Mouse (Mus musculus) intestine, embryonic 16.5 days (tissue): Measurements from ENCODE around the gene Wasf2. TPM values are rescaled to one million over a fixed set of nuclear protein-coding genes. Genes with fewer than 3 reads are reported as not detected.

ENCODE experiments used
- ATAC-seq: fragments of 200-750 bp; cut with Nextera tagmentation; 2 replicates; pipeline ENCODE4 v1.8.0; 2017; ENCODE audit warnings: moderate TSS enrichment, moderate library complexity
- H3K27ac ChIP-seq: fragments of 300-500 bp; sonication (generic); 2 replicates; pipeline ENCODE4 v1.5.1; 2014; ENCODE audit warnings: mild to moderate bottlenecking, low read length
- H3K27me3 ChIP-seq: fragments of 300-500 bp; sonication (generic); replicated peaks from 2 replicates; pipeline ENCODE4 v1.6.1; 2014; ENCODE audit warnings: low read length, control low read depth, mixed read lengths; ENCODE audit not compliant: control insufficient read depth, insufficient read depth
- H3K36me3 ChIP-seq: fragments of 300-500 bp; sonication (generic); 2 replicates; pipeline ENCODE4 v1.6.1; 2014; ENCODE audit warnings: low read length, control low read depth; ENCODE audit not compliant: control insufficient read depth, insufficient read depth
- H3K4me1 ChIP-seq: fragments of 300-500 bp; sonication (generic); 2 replicates; pipeline ENCODE4 v1.6.1; 2014; ENCODE audit warnings: low read length, control low read depth, mixed read lengths; ENCODE audit not compliant: control insufficient read depth, insufficient read depth
- H3K4me2 ChIP-seq: fragments of 300-500 bp; sonication (generic); 2 replicates; pipeline ENCODE4 v1.6.1; 2014; ENCODE audit warnings: low read depth, low read length, control low read depth
- H3K4me3 ChIP-seq: fragments of 300-500 bp; sonication (generic); 2 replicates; pipeline ENCODE4 v1.5.1; 2014; ENCODE audit warnings: mild to moderate bottlenecking, low read length
- H3K9ac ChIP-seq: fragments of 300-500 bp; sonication (generic); 2 replicates; pipeline ENCODE4 v1.6.1; 2014; ENCODE audit warnings: low read depth, low read length
- H3K9me3 ChIP-seq: fragments of 300-500 bp; sonication (generic); 2 replicates; pipeline ENCODE4 v1.6.1; 2016; ENCODE audit warnings: low read length, control low read depth; ENCODE audit not compliant: control insufficient read depth
- WGBS: fragments of 180-500 bp; shearing (Covaris S2); extraction: QIAGEN DNeasy Blood & Tissue Kit; methylation state at CpG from one replicate; pipeline ENCODE4 v1.1.7; 2014; 5-methylcytosine and 5-hydroxymethylcytosine counted together
- polyA plus RNA-seq: library from polyadenylated mRNA; unstranded; fragments of >200 nt; fragmentation: Nextera tagmentation; extraction: Ambion mirVana; gene quantifications from 2 replicates; pipeline ENCODE4 v1.2.1, GENCODE M21; 2015

The Wasf2 gene
- polyA plus RNA-seq, 1 experiment from 2014 or later, result 76.9 TPM

DNA sequence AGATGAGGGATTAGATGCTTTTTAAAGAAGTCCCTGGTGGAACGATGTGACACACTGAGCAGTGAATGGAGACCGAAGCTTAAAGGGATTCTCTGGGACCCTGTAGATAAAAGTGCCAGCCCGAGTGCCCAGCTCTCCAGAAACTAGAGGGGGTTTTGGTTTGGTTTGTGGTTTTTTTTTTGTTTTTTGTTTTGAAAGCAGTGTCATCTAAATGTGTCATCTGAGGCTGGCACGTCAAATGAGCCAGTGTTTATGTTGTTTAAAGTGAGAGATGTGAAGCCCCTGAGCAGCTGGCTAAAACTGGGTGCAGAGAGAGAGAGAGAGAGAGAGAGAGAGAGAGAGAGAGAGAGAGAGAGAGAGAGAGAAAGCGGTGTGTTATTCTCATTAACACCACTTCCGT lies 31.9 kb downstream of the Wasf2 start:
- Histone ChIP-seq H3K4me3 (no peak overlapping the region), H3K27me3 (no peaks in the 10 kb centered on the region), H3K9ac (no peak overlapping the region), H3K4me1 (0 out of 2 replicates have a peak, but pooled peaks cover 3% of the 10 kb centered on the region), H3K27ac (no peak overlapping the region), H3K4me2 (no peak overlapping the region), H3K36me3 (0 out of 2 replicates have a peak, but pooled peaks cover 4% of the 10 kb centered on the region), H3K9me3 (no peaks in the 10 kb centered on the region)
- 71% methylated on average over 6 of the region's 6 CpGs for WGBS
- ATAC-seq, result no peak

DNA sequence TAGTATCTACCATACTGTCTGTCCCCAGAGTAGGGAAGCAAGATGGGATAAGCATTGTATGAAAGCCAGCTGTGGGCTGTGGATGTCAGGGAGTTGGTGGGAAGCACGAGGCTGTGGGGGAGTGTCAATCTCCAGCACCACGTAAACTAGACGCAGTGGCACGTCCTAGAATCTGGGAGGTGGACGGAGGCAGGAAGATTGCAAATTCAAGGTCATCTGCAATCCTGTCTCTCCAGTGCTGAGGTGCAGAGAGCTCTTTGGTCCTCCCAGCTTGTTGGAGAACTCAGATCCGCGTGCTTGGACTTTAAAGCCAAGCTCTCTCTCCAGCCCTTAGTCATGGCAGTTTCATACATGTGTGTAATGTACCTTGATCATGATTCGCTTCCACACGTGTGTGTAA lies 36.5 kb downstream of the Wasf2 start:
- WGBS, result 75% methylated on average over 9 of the region's 9 CpGs
- Histone ChIP-seq H3K4me3 (no peak overlapping the region), H3K9ac (no peak overlapping the region), H3K27me3 (no peaks in the 10 kb centered on the region), H3K9me3 (no peaks in the 10 kb centered on the region), H3K36me3 (0 out of 2 replicates have a peak, but pooled peaks cover 4% of the 10 kb centered on the region), H3K4me2 (no peak overlapping the region), H3K27ac (no peak overlapping the region), H3K4me1 (peaks cover 14% of the 10 kb centered on the region)
- ATAC-seq, result no peak

DNA sequence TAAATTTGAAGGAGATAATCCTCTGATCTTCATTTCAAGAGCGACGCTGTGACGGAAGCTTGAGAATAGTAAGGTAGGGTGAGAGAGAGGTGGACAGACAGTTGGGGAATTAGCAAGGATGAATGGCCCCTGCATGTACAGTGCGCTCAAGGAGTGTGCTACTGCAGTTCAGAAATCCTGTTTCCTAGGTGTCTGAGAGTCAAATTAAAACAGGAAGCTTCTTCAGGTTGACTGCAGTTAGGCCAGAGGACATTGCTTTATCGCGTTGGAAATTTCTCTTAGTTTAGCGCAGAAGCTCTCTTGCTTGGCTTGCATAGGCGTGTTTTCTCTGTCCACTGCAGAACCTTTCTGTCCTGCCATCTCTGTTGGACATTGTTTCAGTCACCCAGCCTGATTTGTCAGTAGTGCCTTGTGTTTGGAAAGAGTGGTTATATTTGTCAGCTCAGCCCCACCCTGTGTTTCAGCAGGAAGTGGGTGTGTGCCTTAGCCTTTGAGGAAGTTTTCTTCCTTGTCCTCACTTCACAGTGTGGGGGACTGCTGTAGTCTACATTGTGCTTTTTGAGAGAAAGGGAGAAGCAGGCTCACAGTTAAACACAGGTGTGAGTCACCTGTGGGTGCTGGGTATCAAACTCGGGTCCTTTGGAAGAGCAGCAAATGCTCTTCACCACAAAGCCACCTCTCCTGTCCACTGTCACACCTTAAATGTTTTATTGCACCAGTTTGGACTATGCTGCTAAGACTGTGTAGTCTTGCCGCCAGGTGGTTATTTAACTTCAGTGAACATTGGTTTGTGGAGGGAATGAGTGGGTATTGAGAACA lies 39.1 kb downstream of the Wasf2 start:
- H3K36me3 ChIP-seq, result 0 out of 2 replicates have a peak, but pooled peaks cover 4% of the 10 kb centered on the region
- H3K4me1 ChIP-seq, result peaks cover 26% of the 10 kb centered on the region
- H3K4me2 ChIP-seq, result peak overlapping the region; percentile 25; the same call in 1 of the 2 replicates
- H3K9me3 ChIP-seq, result no peaks in the 10 kb centered on the region
- no peak overlapping the region for H3K9ac ChIP-seq
- peak; percentile 88 for ATAC-seq
- 66% methylated on average over 10 of the region's 10 CpGs for WGBS
- no peak overlapping the region for H3K4me3 ChIP-seq
- H3K27me3 ChIP-seq, result no peaks in the 10 kb centered on the region
- H3K27ac ChIP-seq, result peak overlapping the region; percentile 74

DNA sequence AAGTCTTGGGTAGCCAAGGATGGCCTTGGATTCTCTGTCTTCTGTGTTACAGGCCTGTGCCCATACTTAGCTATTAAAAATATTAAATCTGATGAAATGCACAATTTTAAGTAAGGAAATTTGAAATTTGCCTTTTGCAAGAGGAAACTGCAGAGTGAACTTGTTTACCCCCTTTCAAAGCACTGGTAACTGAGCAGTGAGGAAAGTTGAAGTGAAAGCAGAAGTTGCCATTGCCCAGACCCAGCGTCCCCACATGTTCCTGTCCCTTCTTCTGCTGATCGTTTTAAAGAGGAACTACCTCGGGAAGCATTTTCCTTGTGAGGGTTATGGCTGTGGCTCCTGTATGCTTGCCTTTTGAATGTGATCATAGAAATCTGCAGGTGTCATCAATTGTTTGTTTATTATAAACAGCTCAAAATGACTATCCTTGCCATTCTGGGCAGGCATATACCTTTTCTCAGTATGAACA lies 39.8 kb downstream of the Wasf2 start:
- Histone ChIP-seq H3K9me3 (no peaks in the 10 kb centered on the region), H3K4me3 (no peak overlapping the region), H3K36me3 (0 out of 2 replicates have a peak, but pooled peaks cover under 1% of the 10 kb centered on the region), H3K27me3 (no peaks in the 10 kb centered on the region), H3K4me1 (peaks cover 28% of the 10 kb centered on the region), H3K27ac (peak overlapping the region; percentile 72), H3K9ac (no peak overlapping the region), H3K4me2 (0 out of 2 replicates have a peak overlapping the region, but pooled peaks have one; percentile 0)
- 71% methylated on average over 3 of the region's 3 CpGs for WGBS
- ATAC-seq, result no peak

GRCm38 (mm10) chr4:133170616-133171015 lies 40.3 kb downstream of the Wasf2 start:
- Histone ChIP-seq H3K4me1 (peaks cover 33% of the 10 kb centered on the region), H3K4me2 (no peak overlapping the region), H3K9ac (no peak overlapping the region), H3K36me3 (no peaks in the 10 kb centered on the region), H3K4me3 (no peak overlapping the region), H3K9me3 (no peaks in the 10 kb centered on the region), H3K27ac (peak overlapping the region; percentile 72), H3K27me3 (no peaks in the 10 kb centered on the region)
- ATAC-seq, result no peak

GRCm38 (mm10) chr4:133172451-133172850 lies 42.1 kb downstream of the Wasf2 start:
- H3K4me3 ChIP-seq, result no peak overlapping the region
- no peak overlapping the region for H3K4me2 ChIP-seq
- H3K27ac ChIP-seq, result peak overlapping the region; percentile 23; the same call in 1 of the 2 replicates
- no peaks in the 10 kb centered on the region for H3K27me3 ChIP-seq
- 81% methylated on average over 4 of the region's 4 CpGs for WGBS
- no peak for ATAC-seq
- H3K9ac ChIP-seq, result 0 out of 2 replicates have a peak overlapping the region, but pooled peaks have one; percentile 10
- peaks cover 50% of the 10 kb centered on the region for H3K4me1 ChIP-seq
- peaks cover 2% of the 10 kb centered on the region; the same call in 1 of the 2 replicates for H3K36me3 ChIP-seq
- no peaks in the 10 kb centered on the region for H3K9me3 ChIP-seq

GRCm38 (mm10) chr4:133174361-133174760 lies 44.1 kb downstream of the Wasf2 start:
- Histone ChIP-seq H3K27me3 (no peaks in the 10 kb centered on the region), H3K4me2 (peak overlapping the region; percentile 39; the same call in 1 of the 2 replicates), H3K4me3 (no peak overlapping the region), H3K9me3 (no peaks in the 10 kb centered on the region), H3K27ac (peak overlapping the region; percentile 79), H3K9ac (no peak overlapping the region), H3K36me3 (peaks cover 2% of the 10 kb centered on the region; the same call in 1 of the 2 replicates), H3K4me1 (peaks cover 56% of the 10 kb centered on the region)
- ATAC-seq, result no peak
- 44% methylated on average over 4 of the region's 4 CpGs for WGBS

DNA sequence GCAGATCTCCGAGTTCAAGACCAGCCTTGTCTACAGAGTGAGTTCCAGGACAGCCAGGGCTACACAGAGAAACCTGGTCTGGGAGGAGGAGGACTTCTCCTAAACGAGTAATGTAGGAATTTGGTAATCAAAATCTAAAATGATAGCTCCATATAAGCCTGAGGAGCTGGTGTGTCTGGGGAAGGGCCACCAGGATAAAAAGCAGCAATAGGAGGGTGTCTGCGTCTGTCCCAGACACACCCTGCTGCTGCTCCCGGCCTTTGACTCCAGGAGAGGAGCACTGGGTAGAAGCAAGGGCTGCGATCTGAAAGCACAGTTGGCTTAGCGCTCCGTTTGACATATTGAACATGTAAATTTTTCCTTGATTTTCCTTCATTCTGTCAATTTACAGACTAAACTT lies 45.0 kb downstream of the Wasf2 start:
- peak; percentile 68 for ATAC-seq
- Histone ChIP-seq H3K36me3 (peaks cover 2% of the 10 kb centered on the region; the same call in 1 of the 2 replicates), H3K4me1 (peaks cover 52% of the 10 kb centered on the region), H3K27me3 (no peaks in the 10 kb centered on the region), H3K4me2 (0 out of 2 replicates have a peak overlapping the region, but pooled peaks have one; percentile 12), H3K4me3 (no peak overlapping the region), H3K9ac (no peak overlapping the region), H3K27ac (peak overlapping the region; percentile 62), H3K9me3 (no peaks in the 10 kb centered on the region)
- WGBS, result 53% methylated on average over 7 of the region's 7 CpGs

DNA sequence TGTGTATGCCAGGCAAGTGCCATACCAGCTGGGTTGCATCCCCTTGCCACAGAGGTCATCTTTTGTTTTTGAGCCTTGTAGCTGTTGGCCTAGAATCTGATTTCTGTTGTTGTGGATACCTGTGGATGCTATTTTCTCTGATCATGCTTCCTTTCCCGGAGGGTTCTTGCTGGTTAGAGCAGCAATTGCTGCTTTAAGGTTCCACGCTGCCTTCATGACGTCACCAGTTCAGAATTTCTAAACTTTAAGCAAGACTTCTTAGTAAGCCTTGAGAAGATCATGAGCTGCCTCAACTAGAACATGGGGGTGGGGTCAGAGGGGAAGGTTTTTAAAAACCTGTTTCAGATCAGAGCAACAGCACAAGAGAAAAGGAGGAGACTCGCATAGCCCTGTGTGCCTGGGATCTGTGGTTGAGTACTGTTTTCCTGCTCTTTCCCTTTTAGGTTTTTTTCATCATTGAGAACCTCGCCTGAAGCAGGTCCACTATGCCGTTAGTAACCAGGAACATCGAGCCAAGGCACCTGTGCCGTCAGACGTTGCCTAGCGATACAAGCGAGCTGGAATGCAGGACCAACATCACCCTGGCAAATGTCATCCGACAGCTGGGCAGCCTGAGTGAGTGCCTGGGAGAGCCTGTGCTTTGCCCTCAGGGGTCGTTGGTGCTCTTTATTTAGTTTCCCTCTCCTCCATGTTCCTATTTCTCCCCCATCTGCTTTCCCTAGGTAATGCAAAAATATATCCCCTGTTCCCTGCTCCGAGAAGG lies 45.9 kb downstream of the Wasf2 start:
- Histone ChIP-seq H3K27me3 (no peaks in the 10 kb centered on the region), H3K36me3 (peaks cover 2% of the 10 kb centered on the region; the same call in 1 of the 2 replicates), H3K27ac (peak overlapping the region; percentile 62), H3K9me3 (no peaks in the 10 kb centered on the region), H3K4me3 (no peak overlapping the region), H3K4me2 (peak overlapping the region; percentile 12; the same call in 1 of the 2 replicates), H3K9ac (peak overlapping the region; percentile 31; the same call in 1 of the 2 replicates), H3K4me1 (peaks cover 48% of the 10 kb centered on the region)
- 38% methylated on average over 14 of the region's 14 CpGs for WGBS
- ATAC-seq, result no peak
